Mouse (Mus musculus): ENCODE measurements around the gene Lum. TPM values are rescaled to one million over a fixed set of nuclear protein-coding genes. Genes with fewer than 3 reads are reported as not detected.
A peak's percentile ranks its signal among the peaks of the same experiment; 100 is the strongest.

Gene Lum
- polyA plus RNA-seq (2012; rRNA removed): 2.8 and 3.6 TPM in 2 replicates

DNA sequence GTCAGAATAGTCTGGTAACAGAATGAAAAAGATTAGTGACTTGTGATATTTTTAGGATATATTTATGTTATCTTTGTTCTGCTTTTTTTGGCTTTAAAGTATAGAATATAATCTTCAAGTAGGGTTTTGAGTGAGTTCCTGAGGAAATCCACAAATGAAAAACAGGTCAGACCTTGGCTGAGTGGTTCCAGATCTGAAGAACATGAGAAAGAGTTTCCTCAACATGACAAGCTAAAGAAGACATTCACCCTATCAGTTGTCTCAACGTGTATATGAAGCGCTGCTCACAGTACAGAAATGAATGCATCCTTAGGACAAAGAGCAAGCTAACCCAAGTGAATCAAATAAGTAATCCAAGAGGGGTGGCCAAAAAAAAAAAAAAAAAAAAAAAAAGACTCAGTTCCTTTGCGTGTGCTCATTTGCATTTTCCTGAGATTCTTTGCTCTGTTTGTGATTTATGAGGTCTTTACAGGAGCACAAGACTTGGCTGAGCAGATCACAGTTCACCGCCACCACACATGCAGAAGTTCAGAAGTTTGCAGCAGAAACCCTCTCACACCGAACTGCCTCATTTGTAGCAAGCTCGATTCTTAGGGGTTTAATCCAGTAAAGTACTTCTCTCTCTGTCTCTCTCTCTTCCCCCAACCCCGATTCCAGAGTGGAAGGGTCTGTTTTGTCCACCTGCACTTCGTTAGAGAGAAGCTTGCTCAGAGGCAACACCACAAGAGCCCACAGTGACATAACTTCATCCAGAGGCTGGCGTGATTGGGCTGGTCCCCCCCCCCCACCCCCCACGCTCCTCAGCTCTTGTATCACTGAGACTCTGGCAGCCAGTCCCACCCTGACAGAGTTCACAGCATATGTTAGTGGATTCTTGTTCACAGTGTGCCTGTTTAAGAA, at the start of gene Lum:
Gene Lum (plus strand): TSS at position 172 of the 900 bp plus-strand sequence.
- Histone ChIP-seq H3K4me3 (replicated peaks; ENCODE audit: insufficient read depth, low read depth, low read length) (no peak within 1 kb of the TSS), H3K27me3 (ENCODE audit: control insufficient read depth, insufficient read depth, low read length) (no peaks in the 10 kb centered on the region), H3K4me1 (ENCODE audit: control insufficient read depth, insufficient read depth, low read length) (no peaks in the 10 kb centered on the region), H3K27ac (ENCODE audit: insufficient read depth, low read length) (no peak within 1 kb of the TSS)
- 42% methylated on average over 10 of the region's 10 CpGs for WGBS
- TF ChIP-seq POLR2A (IDR thresholded peaks at IDR 0.05; ENCODE audit: borderline replicate concordance, insufficient read depth, low read length) (no peak), CTCF (IDR thresholded peaks at IDR 0.05; ENCODE audit: borderline replicate concordance, insufficient read depth, low read depth, low read length) (no peak)
- no peak for DNase-seq

DNA sequence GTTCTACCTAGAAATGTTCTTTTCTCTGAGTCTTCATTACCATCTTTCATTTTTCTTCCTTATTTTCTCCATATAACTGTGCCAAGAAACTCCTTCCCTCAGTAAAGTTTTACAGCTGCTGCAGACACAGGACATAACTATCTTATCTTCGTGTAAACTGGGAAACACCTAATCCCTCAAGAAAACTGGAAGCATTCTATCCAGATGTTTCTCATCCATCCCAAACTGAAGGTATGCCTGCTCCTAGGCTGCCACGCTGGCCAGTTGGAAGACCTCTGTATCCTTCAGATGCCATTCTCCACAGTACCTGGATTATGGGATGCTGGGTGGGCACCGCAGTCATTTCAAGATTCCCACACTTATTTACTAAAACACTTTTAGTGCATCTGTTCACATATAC, 41.6 kb upstream of the Lum start:
- H3K27ac ChIP-seq (ENCODE audit: insufficient read depth, low read length): no peak overlapping the region
- 92% methylated on average over 3 of the region's 3 CpGs for WGBS
- no peaks in the 10 kb centered on the region for H3K4me1 ChIP-seq (ENCODE audit: control insufficient read depth, insufficient read depth, low read length)
- no peak overlapping the region for H3K4me3 ChIP-seq (replicated peaks; ENCODE audit: insufficient read depth, low read depth, low read length)
- TF ChIP-seq POLR2A (IDR thresholded peaks at IDR 0.05; ENCODE audit: borderline replicate concordance, insufficient read depth, low read length): no peak
- no peak for TF ChIP-seq CTCF (IDR thresholded peaks at IDR 0.05; ENCODE audit: borderline replicate concordance, insufficient read depth, low read depth, low read length)
- no peaks in the 10 kb centered on the region for H3K27me3 ChIP-seq (ENCODE audit: control insufficient read depth, insufficient read depth, low read length)
- DNase-seq: no peak

DNA sequence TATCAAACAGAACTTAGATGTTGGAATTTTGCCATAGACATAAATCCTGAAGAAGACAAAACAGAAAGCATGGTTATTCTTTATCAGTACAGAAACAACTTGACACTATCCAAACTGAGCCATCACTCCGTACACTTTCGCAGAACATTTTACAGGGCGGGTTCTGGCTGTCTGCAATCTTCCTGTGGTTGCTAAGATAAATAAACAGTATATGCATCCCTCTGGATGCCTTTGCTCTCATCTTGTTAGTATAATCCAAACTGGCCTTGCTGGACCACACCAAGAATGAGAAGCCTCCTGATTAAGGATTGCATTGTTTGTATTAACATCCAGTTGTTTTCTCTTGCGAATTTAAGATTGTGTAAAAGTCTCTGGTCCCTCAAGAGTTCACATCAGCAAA, 29.2 kb upstream of the Lum start:
- Histone ChIP-seq H3K4me1 (ENCODE audit: control insufficient read depth, insufficient read depth, low read length) (no peaks in the 10 kb centered on the region), H3K4me3 (replicated peaks; ENCODE audit: insufficient read depth, low read depth, low read length) (no peak overlapping the region), H3K27ac (ENCODE audit: insufficient read depth, low read length) (no peak overlapping the region), H3K27me3 (ENCODE audit: control insufficient read depth, insufficient read depth, low read length) (no peaks in the 10 kb centered on the region)
- WGBS: 95% methylated on average over 4 of the region's 4 CpGs
- DNase-seq: no peak
- TF ChIP-seq CTCF (IDR thresholded peaks at IDR 0.05; ENCODE audit: borderline replicate concordance, insufficient read depth, low read depth, low read length): no peak
- no peak for TF ChIP-seq POLR2A (IDR thresholded peaks at IDR 0.05; ENCODE audit: borderline replicate concordance, insufficient read depth, low read length)

DNA sequence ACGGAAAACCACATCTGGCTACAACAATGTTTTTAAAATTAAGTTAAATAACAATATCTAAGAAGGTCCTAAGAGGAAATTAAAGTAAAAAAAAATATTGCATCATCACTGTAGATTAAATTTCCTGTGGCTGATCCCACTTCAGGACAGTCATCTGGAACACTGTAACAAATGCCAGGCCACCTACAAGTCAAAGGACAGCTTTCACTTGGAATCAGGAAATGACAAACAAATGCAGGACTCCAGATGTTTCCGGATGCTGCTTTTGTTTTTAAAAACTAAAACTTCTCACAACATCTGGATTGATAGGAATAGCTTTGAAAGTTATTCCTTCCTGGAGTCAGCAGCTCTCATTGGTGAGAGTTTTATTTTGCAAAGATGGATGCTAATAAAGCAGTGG, 28.0 kb upstream of the Lum start:
- WGBS: 91% methylated on average over 2 of the region's 2 CpGs
- no peak for TF ChIP-seq POLR2A (IDR thresholded peaks at IDR 0.05; ENCODE audit: borderline replicate concordance, insufficient read depth, low read length)
- TF ChIP-seq CTCF (IDR thresholded peaks at IDR 0.05; ENCODE audit: borderline replicate concordance, insufficient read depth, low read depth, low read length): no peak
- no peak for DNase-seq
- Histone ChIP-seq H3K27me3 (ENCODE audit: control insufficient read depth, insufficient read depth, low read length) (no peaks in the 10 kb centered on the region), H3K4me1 (ENCODE audit: control insufficient read depth, insufficient read depth, low read length) (no peaks in the 10 kb centered on the region), H3K27ac (ENCODE audit: insufficient read depth, low read length) (no peak overlapping the region), H3K4me3 (replicated peaks; ENCODE audit: insufficient read depth, low read depth, low read length) (no peak overlapping the region)

DNA sequence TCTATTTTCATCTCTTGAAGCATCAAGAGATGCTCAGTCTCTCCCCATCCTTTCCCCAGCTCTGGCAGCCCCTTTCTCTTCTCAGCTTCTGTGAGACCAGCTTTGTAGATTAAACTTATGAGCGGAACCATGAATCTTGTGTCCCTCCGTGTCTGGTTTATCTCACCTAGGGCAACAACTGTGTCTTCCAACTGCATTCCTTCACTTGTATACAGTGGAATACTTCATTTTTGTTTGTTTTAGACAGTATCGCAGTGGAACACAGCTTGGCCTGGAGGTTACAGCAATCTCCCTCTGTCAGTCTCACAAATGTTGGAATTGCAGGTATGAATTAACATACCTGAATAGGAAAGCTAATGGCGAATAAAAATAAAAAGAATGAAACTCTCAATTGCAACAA, 26.7 kb upstream of the Lum start:
- H3K27me3 ChIP-seq (ENCODE audit: control insufficient read depth, insufficient read depth, low read length): no peaks in the 10 kb centered on the region
- no peak overlapping the region for H3K27ac ChIP-seq (ENCODE audit: insufficient read depth, low read length)
- DNase-seq: no peak
- TF ChIP-seq CTCF (IDR thresholded peaks at IDR 0.05; ENCODE audit: borderline replicate concordance, insufficient read depth, low read depth, low read length) (no peak), POLR2A (IDR thresholded peaks at IDR 0.05; ENCODE audit: borderline replicate concordance, insufficient read depth, low read length) (no peak)
- H3K4me1 ChIP-seq (ENCODE audit: control insufficient read depth, insufficient read depth, low read length): no peaks in the 10 kb centered on the region
- WGBS: 93% methylated on average over 4 of the region's 4 CpGs
- no peak overlapping the region for H3K4me3 ChIP-seq (replicated peaks; ENCODE audit: insufficient read depth, low read depth, low read length)

DNA sequence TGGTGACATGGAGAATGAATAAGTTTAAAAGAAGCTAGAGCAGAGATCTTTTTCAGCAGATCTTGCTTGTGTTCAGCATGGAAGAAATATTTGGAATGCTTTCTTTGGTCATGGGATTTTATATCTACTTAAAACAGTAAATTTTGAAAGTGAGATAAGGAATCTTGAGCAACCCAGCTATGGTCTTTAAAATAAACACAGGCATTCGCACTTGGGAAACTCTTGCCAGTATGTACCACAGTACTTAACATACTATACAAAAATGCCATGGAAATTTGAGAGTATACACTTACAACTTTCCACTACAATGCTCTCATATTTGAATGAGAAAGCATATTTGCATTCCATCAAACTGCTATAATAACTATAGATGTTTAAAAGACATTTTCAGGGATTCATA, 17.2 kb upstream of the Lum start:
- Histone ChIP-seq H3K27me3 (ENCODE audit: control insufficient read depth, insufficient read depth, low read length) (no peaks in the 10 kb centered on the region), H3K4me3 (replicated peaks; ENCODE audit: insufficient read depth, low read depth, low read length) (no peak overlapping the region), H3K4me1 (ENCODE audit: control insufficient read depth, insufficient read depth, low read length) (no peaks in the 10 kb centered on the region), H3K27ac (ENCODE audit: insufficient read depth, low read length) (no peak overlapping the region)
- TF ChIP-seq CTCF (IDR thresholded peaks at IDR 0.05; ENCODE audit: borderline replicate concordance, insufficient read depth, low read depth, low read length) (no peak), POLR2A (IDR thresholded peaks at IDR 0.05; ENCODE audit: borderline replicate concordance, insufficient read depth, low read length) (no peak)
- 84% methylated on average over 1 of the region's 1 CpGs for WGBS
- no peak for DNase-seq

DNA sequence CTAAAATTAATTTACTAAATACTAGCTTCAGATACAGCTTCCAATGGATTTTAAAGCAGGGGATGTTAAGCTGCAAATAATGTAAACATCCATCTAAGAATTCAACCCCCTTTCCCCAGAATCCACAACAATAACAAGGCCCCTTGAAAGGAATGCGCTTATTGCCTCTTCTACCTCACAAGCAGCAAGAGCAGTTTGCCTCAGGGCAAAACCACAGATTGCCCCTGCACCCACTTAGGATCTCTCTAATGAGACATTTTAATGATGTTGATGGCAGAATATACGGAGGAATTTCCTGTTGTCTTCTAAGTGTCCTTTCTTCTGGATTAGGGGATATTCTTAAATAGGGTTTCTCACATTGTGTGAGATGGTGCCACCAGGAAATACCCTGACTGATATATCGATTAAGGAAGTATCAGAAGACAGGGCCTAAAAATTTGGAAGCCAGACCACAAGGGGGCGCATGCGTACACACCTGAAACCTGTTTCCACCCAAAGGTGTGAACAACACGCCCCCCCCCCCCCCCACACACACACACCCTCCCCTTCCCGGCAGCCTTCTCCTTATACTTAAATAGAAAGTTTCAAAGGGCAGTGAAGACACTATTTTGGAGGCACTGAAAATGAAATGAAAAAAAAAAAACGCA, 2.7 kb downstream of the Lum start:
- Histone ChIP-seq H3K27me3 (ENCODE audit: control insufficient read depth, insufficient read depth, low read length) (no peaks in the 10 kb centered on the region), H3K4me3 (replicated peaks; ENCODE audit: insufficient read depth, low read depth, low read length) (no peak overlapping the region), H3K27ac (ENCODE audit: insufficient read depth, low read length) (no peak overlapping the region), H3K4me1 (ENCODE audit: control insufficient read depth, insufficient read depth, low read length) (no peaks in the 10 kb centered on the region)
- no peak for TF ChIP-seq POLR2A (IDR thresholded peaks at IDR 0.05; ENCODE audit: borderline replicate concordance, insufficient read depth, low read length)
- peak; percentile 48; the same call in 1 of the 2 replicates for TF ChIP-seq CTCF (IDR thresholded peaks at IDR 0.05; ENCODE audit: borderline replicate concordance, insufficient read depth, low read depth, low read length)
- whole genome bisulfite sequencing: 77% methylated on average over 8 of the region's 8 CpGs
- peak; percentile 23 to 45 for DNase-seq
